Mouse (Mus musculus): ENCODE data around the gene Farp2.

DNA sequence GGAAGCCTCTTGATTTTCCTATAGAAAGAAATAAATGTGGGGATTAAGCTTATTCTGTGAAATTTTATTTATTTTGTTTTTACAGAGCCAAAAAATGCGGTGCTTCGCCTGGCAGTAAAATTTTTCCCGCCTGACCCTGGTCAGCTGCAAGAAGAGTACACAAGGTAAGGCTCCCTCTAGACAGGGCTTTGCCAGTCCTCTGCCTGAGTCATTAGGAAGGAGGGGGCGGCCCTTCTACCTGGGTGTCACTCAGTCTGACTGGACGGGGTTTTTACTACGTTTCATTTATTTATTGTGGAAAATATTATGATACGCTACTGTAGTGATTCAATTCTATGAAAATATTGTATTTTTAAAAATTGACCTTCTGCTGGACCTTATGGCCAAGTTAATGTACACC lies 51.3 kb downstream of the Farp2 start:
- no peak for TF ChIP-seq CTCF (IDR thresholded peaks at IDR 0.05; ENCODE audit: low read depth)
- no peak for TF ChIP-seq EP300 (IDR thresholded peaks at IDR 0.05; ENCODE audit: low read depth)

All from heart, postnatal 0 days (tissue).